Mouse (Mus musculus): ENCODE results near the gene Cnot11.
"Not testable (repeated sequence)": the region's sequence is repeated elsewhere in the genome, so short reads cannot be mapped to it uniquely, and the experiment has no call there.

The Cnot11 gene

GRCm38 (mm10) chr1:39591557-39591956 lies 56.8 kb downstream of the Cnot11 start:
- POLR2A ChIA-PET, CTCF ChIA-PET: not testable (repeated sequence)

- CTCF ChIA-PET, result interaction anchor here in 1 of 4 experiments (0.6 kb wide), 1 partner anchor 56 kb away, joined by 3 read pairs; no protein-coding TSS in a partner anchor
- POLR2A ChIA-PET, result no interaction called here
Observed at GRCm38 (mm10) chr1:39592090-39592489, 57.3 kb downstream of the Cnot11 start.

DNA sequence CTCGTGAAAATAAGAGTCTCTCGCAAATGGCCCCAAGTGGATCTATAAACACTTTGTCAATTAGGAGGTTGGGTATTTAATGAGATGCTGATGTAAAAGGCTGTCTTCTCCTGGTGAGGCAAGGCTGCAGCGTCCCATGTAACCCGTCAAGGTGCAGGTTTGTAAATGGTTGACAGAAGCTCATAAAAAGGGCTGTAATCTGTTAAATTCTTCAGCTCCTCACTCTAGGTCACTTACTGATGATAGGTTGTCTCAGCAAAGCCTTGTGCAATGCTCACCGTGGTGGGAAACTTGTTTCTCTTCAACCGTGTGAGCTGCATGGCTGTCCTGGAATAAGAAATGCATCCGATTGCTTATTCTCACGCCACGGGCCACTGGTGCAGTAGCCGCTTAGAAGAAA lies 59.0 kb downstream of the Cnot11 start:
- ChIA-PET CTCF (no interaction called here), POLR2A (no interaction called here)

Data from embryonic stem cell, embryonic (primary cell).